Mouse (Mus musculus) left cerebral cortex, postnatal 36 days (tissue): ENCODE results near the gene Tex45. TPM values are rescaled to one million over a fixed set of nuclear protein-coding genes. Genes with fewer than 3 reads are reported as not detected.
A peak's percentile ranks its signal among the peaks of the same experiment; 100 is the strongest.

Source experiments
- DNase-seq, 2 experiments: peaks; one replicate each; pipeline ENCODE4 v3.0.0; 2021 to 2022; ENCODE audit warnings: low spot score in 2 of 2, mixed read lengths in 1 of 2
- intact Hi-C: fragments of 180-260 bp; cut with DNase I; formaldehyde crosslinking; loops from one replicate; pipeline ENCODE4 v1.15.1; 2025
- total RNA-seq, 2 experiments: library from RNA; stranded (reverse); gene quantifications; 2 replicates each; pipeline ENCODE4 v1.2.3; 2021

Tex45 gene
- total RNA-seq, 2 experiments from 2014 or later: 0.61 TPM; not detected in 1

GRCm38 (mm10) chr8:3482240-3482740 is 11.6 kb downstream of the Tex45 start:
- no peak for DNase-seq
- intact Hi-C loops: no loop called here

GRCm38 (mm10) chr8:3483546-3483945 is 12.9 kb downstream of the Tex45 start:
- intact Hi-C loops: no loop called here
- DNase-seq: no peak

DNA sequence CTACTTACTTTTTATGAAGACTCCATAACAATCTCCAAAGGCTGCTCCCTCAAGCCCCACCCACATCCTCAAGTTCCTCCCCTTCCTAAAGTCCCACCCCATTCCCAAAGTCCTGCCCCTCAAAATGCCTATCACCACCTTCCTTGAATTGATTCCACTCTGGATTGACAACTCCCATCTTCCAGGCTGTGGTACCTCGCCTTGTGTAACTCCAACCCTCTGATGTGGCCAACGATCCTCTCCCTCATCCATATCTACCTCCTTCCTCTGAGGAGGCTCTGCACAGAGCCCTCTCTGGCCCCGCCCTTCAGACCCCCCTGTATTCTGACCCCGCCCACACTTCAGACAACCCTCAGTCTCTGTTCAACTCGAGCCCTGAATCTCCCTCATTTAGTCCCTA is 14.5 kb downstream of the Tex45 start:
- intact Hi-C loops: no loop called here
- no peak for DNase-seq

DNA sequence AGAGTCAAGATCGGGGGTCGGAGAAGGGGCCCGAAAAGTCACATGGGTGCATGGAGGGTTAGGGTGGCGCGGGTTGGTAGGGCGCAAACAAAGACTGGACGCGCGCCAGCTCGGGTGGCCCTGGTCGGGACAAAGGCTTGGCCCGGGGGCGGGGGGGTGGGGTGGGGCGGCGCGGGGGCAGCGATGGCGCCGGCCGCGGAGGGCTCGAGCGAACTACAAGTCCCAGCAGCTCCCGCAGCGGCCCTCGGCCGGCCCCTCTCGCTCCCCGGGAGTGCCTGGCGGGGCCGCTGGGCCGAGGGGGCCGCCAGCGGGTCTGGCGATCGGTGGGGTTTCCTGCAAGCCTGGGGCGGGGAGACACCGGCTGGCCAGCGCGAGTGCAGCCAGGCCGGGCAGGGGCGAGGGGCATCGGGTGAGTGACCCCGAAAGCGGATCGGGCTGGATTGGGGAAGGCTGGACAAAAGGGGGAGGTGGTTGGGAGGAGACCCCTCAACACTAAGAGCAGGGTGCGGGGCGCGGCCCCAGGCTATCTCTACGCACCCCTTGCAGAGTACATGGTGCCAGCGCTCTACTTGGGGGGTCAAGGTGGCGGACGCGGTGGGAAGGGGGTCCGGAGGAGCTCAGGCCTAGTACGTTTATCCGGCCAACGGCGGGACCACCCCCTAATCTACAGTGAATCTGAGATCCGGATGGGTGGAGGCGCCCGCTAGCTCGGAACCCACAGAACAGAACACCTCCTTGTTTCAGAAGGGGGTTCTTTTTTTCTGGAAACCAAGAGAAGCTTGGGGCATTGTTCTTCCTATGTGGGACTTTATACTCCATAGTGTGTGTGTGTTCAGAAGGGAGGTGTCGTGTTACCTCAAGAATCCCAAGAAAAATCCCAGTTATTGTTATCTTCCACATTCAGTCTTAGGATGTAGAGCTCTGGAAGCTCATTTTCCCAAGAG is 22.5 kb downstream of the Tex45 start, which contains the start of gene Zfp358:
TSS of gene Zfp358 (plus strand) at position 238 of the 944 bp plus-strand sequence.
- DNase-seq: peak; percentile 69 to 78
- intact Hi-C loops: no loop called here

DNA sequence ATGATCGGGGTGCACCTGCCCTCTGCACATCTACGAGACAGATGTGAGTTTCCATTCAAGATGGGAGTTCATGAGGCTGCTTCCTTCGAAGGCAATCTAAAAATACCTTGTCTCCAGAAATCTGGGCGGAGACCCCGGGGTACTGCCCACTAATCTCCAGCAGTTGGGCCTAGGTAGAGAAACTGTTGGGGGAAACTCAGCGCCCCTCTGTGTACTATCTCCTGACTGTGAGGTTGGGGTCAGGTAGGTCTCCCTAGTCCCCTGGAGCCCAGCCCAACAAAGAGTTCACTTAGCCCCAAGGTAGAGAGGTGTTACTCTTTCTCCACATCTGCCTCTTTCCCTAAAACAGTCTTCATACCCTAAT is 23.2 kb downstream of the Tex45 start:
- intact Hi-C loops: no loop called here
- no peak for DNase-seq

- intact Hi-C loops: no loop called here
- DNase-seq: no peak
Observed at GRCm38 (mm10) chr8:3495578-3496427, 25.1 kb downstream of the Tex45 start.

DNA sequence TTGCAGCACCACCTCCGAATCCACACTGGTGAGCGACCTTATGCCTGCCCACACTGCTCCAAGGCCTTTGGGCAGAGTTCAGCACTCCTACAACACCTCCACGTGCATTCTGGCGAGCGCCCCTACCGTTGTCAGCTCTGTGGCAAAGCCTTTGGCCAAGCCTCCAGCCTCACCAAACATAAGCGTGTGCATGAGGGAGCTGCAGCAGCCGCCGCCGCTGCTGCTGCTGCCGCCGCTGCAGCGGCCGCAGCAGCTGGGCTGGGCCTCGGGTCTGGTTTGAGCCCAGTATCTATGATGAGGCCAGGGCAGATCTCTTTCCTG is 25.7 kb downstream of the Tex45 start:
- intact Hi-C loops: no loop called here
- DNase-seq: no peak

- intact Hi-C loops: no loop called here
Observed at GRCm38 (mm10) chr8:3498583-3498982, 27.9 kb downstream of the Tex45 start.

GRCm38 (mm10) chr8:3499751-3500150 is 29.1 kb downstream of the Tex45 start:
- DNase-seq: no peak
- intact Hi-C loops: no loop called here

More at GRCm38 (mm10) chr8:3498583-3498982, 27.9 kb downstream of the Tex45 start:
- no peak for DNase-seq

GRCm38 (mm10) chr8:3500235-3501090 is 29.8 kb downstream of the Tex45 start, which contains the start of gene Mcoln1:
Gene Mcoln1 (plus strand): TSS chr8:3500457.
- intact Hi-C loops: no loop called here

DNA sequence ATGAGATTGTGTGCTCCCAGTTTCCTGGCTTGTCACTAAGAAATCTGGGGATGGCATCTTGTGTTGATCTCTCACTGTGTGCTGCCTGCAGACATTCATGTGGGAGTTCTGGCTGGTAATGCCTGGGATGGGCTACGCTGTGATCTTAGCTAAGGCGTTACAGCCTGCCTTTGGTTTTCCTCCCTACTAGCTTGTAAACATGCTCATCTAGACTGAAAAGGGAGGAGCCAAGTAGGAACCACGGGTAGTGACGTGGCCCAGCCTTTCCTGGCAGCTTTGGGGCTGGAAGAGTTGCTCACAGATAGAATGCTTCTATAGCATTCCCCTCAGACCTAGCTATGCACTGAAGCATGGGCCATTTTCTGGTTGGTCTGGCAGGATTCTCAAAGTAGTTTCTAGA is 31.6 kb downstream of the Tex45 start:
- intact Hi-C loops: no loop called here
- peak; percentile 34 to 38 for DNase-seq

More at GRCm38 (mm10) chr8:3500235-3501090, 29.8 kb downstream of the Tex45 start, which contains the start of gene Mcoln1:
- DNase-seq: peak; percentile 98

DNA sequence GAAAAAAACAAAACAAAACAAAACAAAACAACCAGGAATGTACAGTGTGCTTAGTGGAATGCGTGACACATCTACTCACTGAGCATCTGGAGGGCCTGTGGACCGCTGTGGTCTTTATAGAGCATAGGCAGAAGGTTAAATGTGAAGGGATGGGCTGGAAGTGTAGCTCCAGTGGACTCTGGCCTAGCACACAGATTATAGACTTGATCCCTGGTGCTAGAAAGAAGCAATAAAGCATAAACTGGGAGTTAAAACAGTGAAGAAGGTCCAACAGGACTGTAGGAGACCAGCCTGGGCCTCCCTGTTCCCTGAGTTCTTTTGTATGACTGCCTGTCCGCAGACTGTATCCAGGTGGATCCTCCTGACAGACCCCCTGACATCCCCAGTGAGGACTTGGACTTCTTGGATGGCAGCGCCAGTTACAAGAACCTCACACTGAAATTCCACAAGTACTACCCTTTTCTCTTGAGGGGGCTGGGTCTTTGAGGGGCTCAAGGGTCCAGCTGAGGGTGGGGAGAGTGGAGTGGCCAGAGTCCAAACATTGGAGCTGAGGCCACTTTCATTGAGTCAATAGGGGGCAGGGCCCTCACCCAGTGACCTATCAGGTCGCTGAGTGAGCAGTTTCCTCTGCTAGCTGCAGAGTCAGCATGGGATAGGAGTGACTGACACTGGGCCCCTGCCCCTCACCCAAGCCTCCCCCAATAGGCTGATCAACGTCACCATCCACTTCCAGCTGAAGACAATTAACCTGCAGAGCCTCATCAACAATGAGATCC is 37.5 kb downstream of the Tex45 start:
- intact Hi-C loops: no loop called here
- no peak for DNase-seq

DNA sequence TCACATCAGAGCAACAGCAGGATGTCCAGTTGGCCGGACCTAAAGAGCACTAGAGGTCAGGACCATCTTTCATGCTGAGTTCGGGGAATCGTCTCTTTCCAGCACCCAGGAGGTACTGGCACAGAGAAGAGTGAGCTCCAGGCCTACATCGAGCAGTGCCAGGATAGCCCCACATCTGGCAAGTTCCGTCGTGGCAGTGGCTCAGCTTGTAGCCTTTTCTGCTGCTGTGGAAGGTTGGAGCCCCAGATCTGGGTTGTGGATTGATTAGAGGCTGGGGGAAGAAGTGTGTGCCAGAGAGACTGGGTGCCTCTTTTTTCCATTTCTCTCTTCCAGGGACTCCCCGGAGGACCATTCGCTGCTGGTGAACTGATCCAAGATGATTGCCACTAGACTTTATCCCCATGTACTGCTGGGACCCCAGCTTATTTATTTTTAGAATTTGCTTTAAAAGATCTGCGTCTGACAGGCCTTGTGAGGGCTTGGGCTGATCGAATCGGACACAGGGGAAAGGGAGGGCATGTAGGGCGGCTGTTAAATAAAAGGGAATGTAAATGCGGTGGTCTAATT is 44.1 kb downstream of the Tex45 start:
- intact Hi-C loops: loop anchor here (10.0 kb wide), 1 partner anchor 240 kb away; the partner anchor contains the start of gene Insr
- DNase-seq: no peak

DNA sequence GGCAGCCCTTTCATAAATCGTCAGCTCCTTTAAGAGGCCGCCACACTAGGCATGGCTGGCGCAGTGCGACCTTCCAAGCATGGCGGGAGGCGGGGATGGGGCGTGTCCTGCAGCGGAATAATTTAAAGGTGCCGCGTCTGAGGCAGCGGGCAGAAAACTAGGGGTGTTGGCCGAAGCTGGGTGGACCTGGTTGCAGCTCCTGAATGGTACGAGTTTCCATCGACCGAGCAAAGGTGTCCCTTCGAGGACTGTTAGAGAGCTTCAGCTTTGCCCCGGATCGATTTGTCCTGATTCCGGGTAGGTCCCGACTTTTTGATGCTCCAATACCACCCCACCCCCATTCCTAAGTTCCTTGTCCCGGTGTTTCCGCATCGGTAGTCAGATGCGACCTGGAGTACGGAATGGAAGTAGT is 44.6 kb downstream of the Tex45 start, which contains the start of gene Pnpla6:
TSS of gene Pnpla6 (plus strand) at position 125 of the 412 bp plus-strand sequence.
- intact Hi-C loops: loop anchor here (10.0 kb wide), 1 partner anchor 240 kb away; the partner anchor contains the start of gene Insr
- DNase-seq: peak; percentile 89

- intact Hi-C loops: loop anchor here (10.0 kb wide), 1 partner anchor 241 kb away; the partner anchor contains the start of gene Insr
- DNase-seq: peak; percentile 59 to 64
Observed at GRCm38 (mm10) chr8:3515771-3516417, 45.2 kb downstream of the Tex45 start.

DNA sequence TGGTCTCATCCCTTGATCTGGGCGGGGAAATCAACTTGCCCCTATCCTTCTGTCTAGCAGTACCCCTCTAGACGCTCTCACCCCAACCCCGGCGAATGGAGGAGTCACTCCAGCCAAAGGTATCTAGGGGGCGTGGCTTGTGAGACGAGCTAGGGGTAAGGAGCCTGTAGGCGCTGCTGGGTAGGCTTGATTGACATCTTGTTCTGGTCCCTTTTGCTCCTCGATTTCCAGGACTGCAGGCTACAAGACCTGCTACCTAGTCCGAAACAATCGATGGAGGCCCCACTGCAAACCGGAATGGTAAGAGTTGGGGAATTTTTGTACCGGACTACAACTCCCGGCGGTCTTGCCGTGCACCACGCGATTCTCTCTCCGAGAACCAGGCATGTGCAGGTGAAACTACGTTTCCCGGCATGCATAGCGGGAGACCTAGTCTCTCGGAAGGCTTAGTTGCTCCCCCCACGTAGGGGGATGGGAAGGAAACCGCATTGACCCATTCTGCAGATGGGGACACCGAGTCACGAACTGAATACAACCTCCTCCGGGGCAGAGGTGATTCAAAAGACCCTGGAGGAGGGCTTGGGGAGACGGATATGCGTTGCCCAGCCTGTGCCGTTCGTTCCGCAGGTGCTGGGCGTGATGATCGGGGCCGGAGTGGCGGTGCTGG is 45.9 kb downstream of the Tex45 start:
- intact Hi-C loops: loop anchor here (10.0 kb wide), 1 partner anchor 242 kb away; the partner anchor contains the start of gene Insr
- peak; percentile 96 to 97 for DNase-seq

DNA sequence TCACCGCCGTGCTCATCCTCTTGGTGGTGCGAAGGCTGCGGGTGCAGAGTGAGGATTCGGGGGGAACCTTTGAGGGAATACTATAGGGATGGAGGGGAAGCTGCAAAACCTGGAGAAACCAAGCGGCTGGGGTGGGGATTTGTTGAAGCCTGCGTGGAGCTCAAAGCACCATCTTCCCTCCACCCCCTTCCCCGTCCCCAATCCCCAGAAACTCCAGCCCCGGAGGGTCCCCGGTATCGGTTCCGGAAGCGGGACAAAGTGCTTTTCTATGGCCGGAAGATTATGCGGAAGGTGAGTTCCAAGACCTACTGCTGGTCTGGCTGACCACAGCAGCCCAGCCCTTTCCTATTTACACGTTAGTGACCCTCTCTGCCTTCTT is 46.4 kb downstream of the Tex45 start:
- intact Hi-C loops: loop anchor here (10.0 kb wide), 1 partner anchor 242 kb away; the partner anchor contains the start of gene Insr
- peak in 1 of 2 experiments; percentile 22 for DNase-seq
